Mouse (Mus musculus) stomach, embryonic 15.5 days (tissue): ENCODE results near the gene Rhbdd1. TPM values are rescaled to one million over a fixed set of nuclear protein-coding genes. Genes with fewer than 3 reads are reported as not detected.
A peak's percentile ranks its signal among the peaks of the same experiment; 100 is the strongest.

ENCODE experiments used
- ATAC-seq: fragments of 200-750 bp; cut with Nextera tagmentation; 2 replicates; pipeline ENCODE4 v1.8.0; 2017; ENCODE audit warnings: low read depth, moderate number of reproducible peaks, moderate TSS enrichment; ENCODE audit not compliant: insufficient read depth, low FRiP score
- H3K27ac ChIP-seq: fragments of 300-500 bp; sonication (generic); 2 replicates; pipeline ENCODE4 v1.5.1; 2015; ENCODE audit warnings: mild to moderate bottlenecking, inconsistent platforms
- H3K27me3 ChIP-seq: fragments of 300-500 bp; sonication (generic); replicated peaks from 2 replicates; pipeline ENCODE4 v1.6.1; 2015; ENCODE audit warnings: inconsistent platforms
- H3K36me3 ChIP-seq: fragments of 300-500 bp; sonication (generic); 2 replicates; pipeline ENCODE4 v1.6.1; 2015; ENCODE audit warnings: inconsistent platforms
- H3K4me1 ChIP-seq: fragments of 300-500 bp; sonication (generic); 2 replicates; pipeline ENCODE4 v1.6.1; 2015; ENCODE audit warnings: inconsistent platforms
- H3K4me2 ChIP-seq: fragments of 300-500 bp; sonication (generic); 2 replicates; pipeline ENCODE4 v1.6.1; 2015; ENCODE audit warnings: mild to moderate bottlenecking, inconsistent platforms
- H3K4me3 ChIP-seq: fragments of 300-500 bp; sonication (generic); replicated peaks from 2 replicates; pipeline ENCODE4 v1.5.1; 2015; ENCODE audit warnings: inconsistent platforms
- H3K9ac ChIP-seq: fragments of 300-500 bp; sonication (generic); 2 replicates; pipeline ENCODE4 v1.6.1; 2015; ENCODE audit warnings: inconsistent platforms
- H3K9me3 ChIP-seq: fragments of 300-500 bp; sonication (generic); 2 replicates; pipeline ENCODE4 v1.6.1; 2016; ENCODE audit warnings: inconsistent platforms
- WGBS: fragments of 180-500 bp; shearing (Covaris S2); methylation state at CpG from one replicate; pipeline ENCODE4 v1.1.7; 2015; 5-methylcytosine and 5-hydroxymethylcytosine counted together
- polyA plus RNA-seq: library from polyadenylated mRNA; unstranded; fragments of >200 nt; fragmentation: Nextera tagmentation; extraction: Ambion mirVana; gene quantifications from 2 replicates; pipeline ENCODE4 v1.2.1, GENCODE M21; 2015

Rhbdd1 gene
- 10.7 and 11.2 TPM in 2 replicates for polyA plus RNA-seq

DNA sequence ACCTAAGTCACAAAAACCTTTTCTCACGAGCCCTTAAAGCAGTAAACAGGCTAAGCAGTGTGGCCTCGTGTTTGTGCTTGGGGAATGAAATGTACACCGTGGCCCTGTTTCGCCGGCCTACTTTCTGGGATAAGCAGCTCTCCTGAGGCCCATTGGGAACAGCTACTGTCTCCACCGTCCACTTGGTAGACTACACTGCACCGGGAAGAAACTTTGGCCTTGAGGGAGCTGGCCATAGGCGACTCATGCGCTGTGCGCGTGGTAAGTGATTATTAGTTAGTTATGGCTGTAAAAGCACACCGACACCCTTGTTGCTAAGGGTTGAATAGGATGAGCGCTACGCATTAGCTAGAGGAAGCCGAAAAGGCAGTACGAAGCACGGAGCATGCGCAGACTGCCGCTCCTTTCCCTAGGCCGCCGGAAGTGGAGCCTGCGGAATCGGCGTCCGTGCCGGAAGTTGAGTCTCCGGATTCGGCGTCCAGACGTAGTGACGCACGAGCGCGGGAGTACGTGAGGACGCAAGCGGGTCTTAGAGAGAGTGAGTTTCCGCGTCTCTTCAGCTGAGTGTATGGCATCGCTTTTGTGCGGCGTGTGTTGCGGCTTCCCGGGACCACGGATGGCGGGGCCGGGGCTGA lies at the start of gene Rhbdd1:
Gene Rhbdd1, plus strand, starts transcription at position 342 of the 635 bp plus-strand sequence.
- Histone ChIP-seq H3K4me2 (peak within 1 kb of the TSS; percentile 81), H3K27me3 (no peaks in the 10 kb centered on the region), H3K9me3 (no peaks in the 10 kb centered on the region), H3K27ac (peak within 1 kb of the TSS; percentile 97), H3K4me1 (no peaks in the 10 kb centered on the region), H3K36me3 (no peaks in the 10 kb centered on the region), H3K9ac (peak within 1 kb of the TSS; percentile 83), H3K4me3 (peak within 1 kb of the TSS; percentile 97)
- 6% methylated on average over 47 of the region's 47 CpGs for WGBS
- peak; percentile 99 for ATAC-seq

DNA sequence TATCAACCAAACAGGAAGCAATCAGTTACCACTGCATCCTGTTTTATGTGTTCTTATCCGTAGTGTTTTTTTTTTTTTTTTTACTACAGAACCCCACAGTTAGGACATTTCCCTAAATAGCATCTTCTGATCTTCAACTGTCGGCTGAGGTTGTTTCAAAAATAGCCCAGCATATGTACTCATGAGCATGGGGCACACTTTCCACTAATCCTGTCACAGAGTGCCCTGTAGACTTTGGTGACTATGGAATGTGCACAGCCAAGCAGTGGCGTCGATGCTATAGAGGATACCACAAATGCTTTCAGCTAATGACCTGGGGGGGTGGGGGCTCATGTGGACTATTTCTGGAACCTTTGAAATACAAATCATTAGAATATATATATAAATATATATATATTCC lies 48.7 kb upstream of the Rhbdd1 start:
- Histone ChIP-seq H3K4me2 (no peak overlapping the region), H3K9ac (no peak overlapping the region)

DNA sequence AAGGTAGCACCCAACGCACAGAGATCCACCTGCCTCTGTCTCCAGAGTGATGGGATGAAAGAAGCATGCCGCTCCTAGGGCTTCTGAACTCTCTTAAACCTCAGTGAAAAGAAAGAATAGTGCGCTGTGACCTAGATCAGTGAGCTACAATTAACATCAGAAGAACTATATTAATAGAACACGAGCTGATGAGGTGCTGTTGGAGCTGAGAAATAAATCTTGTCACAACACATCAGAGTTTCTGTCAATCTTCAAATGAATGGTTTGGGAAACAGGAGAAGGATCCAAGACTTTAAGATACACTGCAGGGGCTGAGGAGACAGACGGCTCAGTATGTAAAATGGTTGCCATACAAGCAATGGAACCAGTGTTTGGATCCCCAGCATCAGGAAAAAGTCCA lies 44.0 kb upstream of the Rhbdd1 start:
- WGBS = 90% methylated on average over 5 of the region's 5 CpGs
- no peak overlapping the region for H3K9ac ChIP-seq
- ATAC-seq = no peak
- peaks cover 5% of the 10 kb centered on the region for H3K4me1 ChIP-seq
- no peaks in the 10 kb centered on the region for H3K9me3 ChIP-seq
- no peak overlapping the region for H3K4me2 ChIP-seq
- H3K27me3 ChIP-seq = no peaks in the 10 kb centered on the region
- H3K36me3 ChIP-seq = no peaks in the 10 kb centered on the region
- H3K27ac ChIP-seq = no peak overlapping the region
- H3K4me3 ChIP-seq = no peak overlapping the region

More for the DNA sequence above, 48.7 kb upstream of the Rhbdd1 start:
- WGBS = 59% methylated on average over 4 of the region's 4 CpGs
- H3K4me3 ChIP-seq = no peak overlapping the region
- H3K9me3 ChIP-seq = no peaks in the 10 kb centered on the region
- no peak for ATAC-seq
- H3K4me1 ChIP-seq = no peaks in the 10 kb centered on the region
- no peaks in the 10 kb centered on the region for H3K27me3 ChIP-seq
- H3K27ac ChIP-seq = no peak overlapping the region
- no peaks in the 10 kb centered on the region for H3K36me3 ChIP-seq

DNA sequence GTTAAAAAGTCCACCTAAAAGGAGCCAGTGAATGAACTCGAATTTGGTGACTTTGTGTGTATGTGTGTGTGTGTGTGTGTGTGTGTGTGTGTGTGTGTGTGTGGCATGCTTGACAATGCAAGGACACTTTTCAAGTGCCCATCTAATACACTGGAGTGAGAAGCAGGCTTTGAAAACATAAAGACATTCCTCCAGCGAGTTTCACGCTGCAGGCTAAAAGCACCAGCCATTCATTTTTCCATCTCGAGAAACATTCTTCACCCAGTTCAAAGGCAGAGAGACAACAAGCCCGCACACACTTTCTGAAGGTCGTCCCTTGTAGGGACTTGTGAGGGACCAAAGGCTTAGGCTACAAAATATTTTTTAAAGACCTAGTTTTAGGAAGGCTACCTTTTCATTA lies 42.7 kb upstream of the Rhbdd1 start:
- WGBS = 39% methylated on average over 6 of the region's 6 CpGs
- Histone ChIP-seq H3K4me2 (no peak overlapping the region), H3K4me1 (peaks cover 5% of the 10 kb centered on the region)

DNA sequence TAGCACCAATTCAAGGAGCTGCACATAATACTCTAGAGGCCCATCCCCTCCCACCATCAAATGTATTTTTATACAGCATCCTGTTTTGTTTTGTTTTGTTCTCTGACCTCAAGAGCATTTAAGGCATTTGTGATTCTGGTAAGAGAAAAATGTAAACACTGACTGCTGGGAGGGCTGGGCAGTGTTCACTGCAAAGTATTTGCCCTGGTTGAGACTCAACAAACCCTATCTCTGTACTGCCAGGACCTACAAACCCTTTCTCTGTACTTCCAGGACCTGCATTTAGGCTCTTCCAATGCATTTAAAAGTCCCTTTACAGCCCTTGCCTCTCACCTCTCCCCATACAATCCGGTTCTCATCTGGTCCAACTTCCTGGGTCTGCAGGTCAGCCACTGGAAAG lies 41.9 kb upstream of the Rhbdd1 start:
- no peak overlapping the region for H3K9ac ChIP-seq
- no peak overlapping the region for H3K27ac ChIP-seq
- H3K4me2 ChIP-seq = no peak overlapping the region
- H3K36me3 ChIP-seq = no peaks in the 10 kb centered on the region
- no peak for ATAC-seq
- WGBS = 44% methylated on average over 1 of the region's 1 CpGs
- H3K4me3 ChIP-seq = no peak overlapping the region
- no peaks in the 10 kb centered on the region for H3K27me3 ChIP-seq
- H3K9me3 ChIP-seq = no peaks in the 10 kb centered on the region
- H3K4me1 ChIP-seq = peaks cover 5% of the 10 kb centered on the region

More for the DNA sequence above, 42.7 kb upstream of the Rhbdd1 start:
- Histone ChIP-seq H3K27ac (no peak overlapping the region), H3K9me3 (no peaks in the 10 kb centered on the region), H3K4me3 (no peak overlapping the region), H3K27me3 (no peaks in the 10 kb centered on the region), H3K9ac (no peak overlapping the region), H3K36me3 (no peaks in the 10 kb centered on the region)
- ATAC-seq = no peak

DNA sequence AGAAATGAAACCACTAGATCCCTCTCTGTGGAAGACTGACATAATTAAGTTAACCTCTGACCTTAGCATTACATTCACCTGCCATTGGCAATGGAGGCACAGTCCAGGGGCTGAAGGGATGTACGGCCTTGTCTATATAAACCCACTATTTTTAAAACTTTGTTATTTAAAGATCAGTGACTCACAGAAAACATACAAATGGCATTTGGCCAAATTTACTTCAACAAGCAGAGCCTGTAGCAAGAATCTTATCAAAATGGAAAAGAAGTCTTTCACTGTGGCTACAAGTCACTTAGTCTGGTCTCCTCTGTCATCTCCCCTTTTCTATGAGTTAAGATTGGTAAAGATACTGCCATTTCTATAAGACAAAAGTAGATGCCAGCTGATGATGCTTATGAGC lies 36.5 kb upstream of the Rhbdd1 start:
- Histone ChIP-seq H3K4me1 (0 out of 2 replicates have a peak, but pooled peaks cover 9% of the 10 kb centered on the region), H3K9ac (no peak overlapping the region), H3K36me3 (no peaks in the 10 kb centered on the region), H3K4me2 (no peak overlapping the region), H3K9me3 (no peaks in the 10 kb centered on the region), H3K27ac (no peak overlapping the region), H3K27me3 (no peaks in the 10 kb centered on the region), H3K4me3 (no peak overlapping the region)
- no peak for ATAC-seq
- WGBS = 57% methylated on average over 1 of the region's 1 CpGs

DNA sequence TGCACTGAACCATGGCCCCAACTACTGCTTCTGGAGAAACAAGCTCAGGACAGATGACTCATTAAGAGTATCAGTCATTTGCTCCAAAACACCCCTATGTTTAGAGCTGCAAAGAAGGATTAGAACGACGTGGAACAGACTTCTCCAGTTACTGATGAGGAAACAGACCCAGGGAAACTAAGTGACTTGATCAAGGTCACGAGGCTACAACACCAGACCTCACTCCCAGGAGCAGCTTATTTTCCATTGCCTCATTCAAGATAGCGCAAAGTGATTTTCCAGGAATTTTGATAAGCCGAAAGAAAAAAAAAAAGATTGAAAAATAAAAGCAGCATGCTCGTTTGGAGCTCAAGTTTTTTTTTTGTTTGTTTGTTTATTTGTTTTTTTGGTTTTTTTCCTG lies 34.4 kb upstream of the Rhbdd1 start:
- Histone ChIP-seq H3K36me3 (no peaks in the 10 kb centered on the region), H3K27me3 (no peaks in the 10 kb centered on the region), H3K4me3 (no peak overlapping the region), H3K4me1 (peaks cover 14% of the 10 kb centered on the region; the same call in 1 of the 2 replicates), H3K9me3 (no peaks in the 10 kb centered on the region), H3K4me2 (no peak overlapping the region), H3K9ac (no peak overlapping the region), H3K27ac (no peak overlapping the region)
- WGBS = 67% methylated on average over 6 of the region's 6 CpGs
- ATAC-seq = no peak

DNA sequence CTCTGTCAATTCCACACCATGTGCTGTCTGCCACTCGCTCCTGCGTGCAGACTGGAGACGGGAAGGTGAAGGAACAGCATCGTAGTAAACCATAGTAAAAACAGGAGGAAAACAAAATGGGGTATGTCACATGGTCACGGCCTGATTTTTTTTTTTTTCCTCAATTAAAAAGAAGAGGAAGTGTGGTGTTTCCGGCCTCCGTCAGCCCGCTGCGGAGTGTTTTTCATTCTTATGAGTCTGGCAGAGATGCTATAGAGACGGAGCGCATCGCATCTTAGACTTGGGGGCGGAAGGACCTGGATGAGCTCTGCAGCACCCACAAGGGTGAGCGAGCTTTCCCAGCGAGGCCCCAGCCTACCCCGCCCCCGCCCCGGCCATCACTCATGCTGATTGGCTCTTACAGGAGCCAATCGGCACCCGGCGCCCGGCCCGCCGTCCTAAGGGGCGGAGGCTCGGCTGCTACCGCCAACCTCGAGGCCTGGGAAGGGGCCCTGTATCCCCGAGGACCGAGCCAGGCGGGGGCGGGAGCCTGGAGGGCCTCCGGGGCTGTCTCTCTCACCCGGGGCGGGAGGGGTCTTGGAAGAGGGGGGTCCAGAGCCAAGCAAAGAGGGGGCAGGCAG lies 33.1 kb upstream of the Rhbdd1 start:
- ATAC-seq = peak; percentile 98
- WGBS = under 1% methylated on average over 35 of the region's 35 CpGs
- H3K9ac ChIP-seq = peak overlapping the region; percentile 7; the same call in 1 of the 2 replicates

DNA sequence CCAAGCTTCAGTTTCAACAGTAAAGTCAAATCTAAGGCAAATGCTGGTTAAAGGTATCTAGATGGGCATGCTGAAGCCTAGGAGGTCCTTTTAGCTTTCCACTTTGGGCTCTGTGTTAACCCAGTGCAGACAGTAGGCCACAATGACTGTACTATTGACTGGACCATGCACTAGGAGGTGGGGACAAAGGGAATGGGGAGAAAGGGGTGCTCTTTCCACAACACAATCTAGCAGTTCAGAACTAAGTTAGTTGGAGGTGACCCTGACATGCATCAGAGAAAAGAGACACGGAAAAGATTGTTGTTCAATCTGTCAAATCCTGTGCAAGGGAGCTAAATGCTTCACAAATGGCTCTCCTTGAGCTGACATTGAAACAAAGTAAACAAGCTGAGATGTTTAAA lies 32.4 kb upstream of the Rhbdd1 start:
- Histone ChIP-seq H3K27me3 (no peaks in the 10 kb centered on the region), H3K4me1 (peaks cover 31% of the 10 kb centered on the region), H3K4me2 (peak overlapping the region; percentile 88), H3K27ac (peak overlapping the region; percentile 87), H3K9ac (no peak overlapping the region), H3K9me3 (no peaks in the 10 kb centered on the region), H3K36me3 (peaks cover 7% of the 10 kb centered on the region; the same call in 1 of the 2 replicates), H3K4me3 (peak overlapping the region; percentile 48)
- WGBS = 6% methylated on average over 1 of the region's 1 CpGs
- ATAC-seq = no peak

More for the DNA sequence above, 33.1 kb upstream of the Rhbdd1 start:
- Histone ChIP-seq H3K9me3 (no peaks in the 10 kb centered on the region), H3K4me1 (peaks cover 26% of the 10 kb centered on the region), H3K27me3 (no peaks in the 10 kb centered on the region), H3K36me3 (peaks cover under 1% of the 10 kb centered on the region; the same call in 1 of the 2 replicates), H3K4me3 (peak overlapping the region; percentile 48), H3K4me2 (peak overlapping the region; percentile 88), H3K27ac (peak overlapping the region; percentile 87)

DNA sequence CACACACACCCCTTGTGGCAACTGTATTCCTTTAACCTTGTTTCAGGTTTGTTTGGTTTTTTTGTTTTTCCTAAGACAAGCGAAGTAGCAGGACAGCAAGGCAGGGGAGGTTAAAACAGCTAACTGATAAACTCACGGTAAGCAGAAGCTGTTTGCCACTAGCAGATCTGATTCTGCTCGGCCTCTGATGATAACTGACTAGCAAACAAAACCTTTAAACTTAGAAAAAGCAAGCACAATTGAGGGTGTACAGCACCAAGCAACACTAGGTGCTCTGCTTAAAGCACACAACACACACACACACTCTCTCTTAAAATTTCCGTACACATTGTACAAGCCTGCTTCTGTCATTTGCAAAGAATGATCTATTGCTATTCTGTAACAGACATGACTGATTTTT lies 31.8 kb upstream of the Rhbdd1 start:
- H3K4me3 ChIP-seq = peak overlapping the region; percentile 48
- WGBS = 7% methylated on average over 4 of the region's 4 CpGs
- peak overlapping the region; percentile 87 for H3K27ac ChIP-seq
- no peaks in the 10 kb centered on the region for H3K27me3 ChIP-seq
- peaks cover 7% of the 10 kb centered on the region; the same call in 1 of the 2 replicates for H3K36me3 ChIP-seq
- no peak for ATAC-seq
- H3K4me1 ChIP-seq = peaks cover 35% of the 10 kb centered on the region
- H3K9ac ChIP-seq = no peak overlapping the region
- H3K4me2 ChIP-seq = peak overlapping the region; percentile 88
- H3K9me3 ChIP-seq = no peaks in the 10 kb centered on the region

DNA sequence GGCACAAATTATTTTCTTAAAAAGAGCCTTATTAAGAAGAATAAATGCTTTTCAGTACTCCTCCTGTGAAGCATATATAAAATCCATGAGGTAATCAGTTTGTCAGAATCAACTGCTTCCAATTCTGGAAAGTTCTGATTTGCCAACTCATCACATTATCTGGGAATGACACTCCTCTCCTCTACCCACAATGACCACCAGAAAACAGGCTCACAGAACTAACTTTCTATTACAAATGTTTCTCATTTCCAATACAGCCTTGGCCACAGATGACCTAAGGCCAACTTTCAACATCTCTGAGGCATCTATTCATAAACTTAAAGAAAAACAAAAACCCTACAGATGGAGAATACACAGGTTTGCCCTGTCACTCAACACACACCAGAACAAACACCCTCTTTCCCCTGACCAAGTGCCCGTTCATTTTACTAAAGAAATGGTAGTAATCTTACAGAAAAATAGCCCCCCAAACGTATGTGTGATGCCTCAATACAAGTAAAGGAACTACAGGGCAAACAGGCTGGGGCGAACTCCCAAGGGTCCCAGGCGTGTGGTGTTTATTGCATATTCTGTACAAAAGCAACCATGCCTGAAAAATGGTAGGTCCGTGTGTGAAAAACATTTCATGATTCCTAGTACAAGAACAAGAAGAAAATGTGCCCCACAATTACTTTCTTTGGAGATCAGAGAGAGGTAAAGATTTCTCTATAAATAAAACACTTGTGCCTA lies 30.6 kb upstream of the Rhbdd1 start:
- no peak for ATAC-seq
- Histone ChIP-seq H3K9me3 (no peaks in the 10 kb centered on the region), H3K27me3 (no peaks in the 10 kb centered on the region), H3K27ac (peak overlapping the region; percentile 48; the same call in 1 of the 2 replicates), H3K4me1 (peaks cover 39% of the 10 kb centered on the region), H3K9ac (no peak overlapping the region), H3K36me3 (peaks cover 7% of the 10 kb centered on the region; the same call in 1 of the 2 replicates), H3K4me3 (peak overlapping the region; percentile 41), H3K4me2 (peak overlapping the region; percentile 88)
- 17% methylated on average over 5 of the region's 5 CpGs for WGBS
